Mouse (Mus musculus) heart, embryonic 12.5 days (tissue): ENCODE measurements around the gene Atp9a. TPM values are rescaled to one million over a fixed set of nuclear protein-coding genes. Genes with fewer than 3 reads are reported as not detected.
A peak's percentile ranks its signal among the peaks of the same experiment; 100 is the strongest.

ENCODE experiments used
- ATAC-seq: fragments of 200-750 bp; cut with Nextera tagmentation; 2 replicates; pipeline ENCODE4 v1.8.0; 2017; ENCODE audit warnings: moderate TSS enrichment, moderate library complexity; ENCODE audit not compliant: insufficient number of reproducible peaks, low FRiP score
- H3K27ac ChIP-seq: fragments of 300-500 bp; sonication (generic); 2 replicates; pipeline ENCODE4 v1.5.1; 2016; ENCODE audit warnings: mild to moderate bottlenecking, moderate library complexity; ENCODE audit not compliant: poor library complexity, severe bottlenecking
- H3K27me3 ChIP-seq: fragments of 300-500 bp; sonication (generic); replicated peaks from 2 replicates; pipeline ENCODE4 v1.6.1; 2016; ENCODE audit warnings: mild to moderate bottlenecking, moderate library complexity
- H3K36me3 ChIP-seq: fragments of 300-500 bp; sonication (generic); 2 replicates; pipeline ENCODE4 v1.6.1; 2016; ENCODE audit warnings: mild to moderate bottlenecking, moderate library complexity
- H3K4me1 ChIP-seq: fragments of 300-500 bp; sonication (generic); replicated peaks from 2 replicates; pipeline ENCODE4 v1.6.1; 2016; ENCODE audit warnings: mild to moderate bottlenecking
- H3K4me2 ChIP-seq: fragments of 300-500 bp; sonication (generic); 2 replicates; pipeline ENCODE4 v1.6.1; 2016; ENCODE audit warnings: mild to moderate bottlenecking, moderate library complexity
- H3K4me3 ChIP-seq: fragments of 300-500 bp; sonication (generic); 2 replicates; pipeline ENCODE4 v1.5.1; 2016; ENCODE audit warnings: mild to moderate bottlenecking
- H3K9ac ChIP-seq: fragments of 300-500 bp; sonication (generic); 2 replicates; pipeline ENCODE4 v1.6.1; 2016; ENCODE audit warnings: mild to moderate bottlenecking, moderate library complexity
- H3K9me3 ChIP-seq: fragments of 300-500 bp; sonication (generic); replicated peaks from 2 replicates; pipeline ENCODE4 v1.6.1; 2016; ENCODE audit warnings: mild to moderate bottlenecking, moderate library complexity
- WGBS: fragments of 180-500 bp; shearing (Covaris S2); methylation state at CpG from one replicate; pipeline ENCODE4 v1.1.7; 2016; 5-methylcytosine and 5-hydroxymethylcytosine counted together
- polyA plus RNA-seq: library from polyadenylated mRNA; unstranded; fragments of >200 nt; fragmentation: Nextera tagmentation; extraction: Ambion mirVana; gene quantifications from 2 replicates; pipeline ENCODE4 v1.2.1, GENCODE M21; 2016

The Atp9a gene
- polyA plus RNA-seq, 1 experiment from 2014 or later: 16.1 TPM

DNA sequence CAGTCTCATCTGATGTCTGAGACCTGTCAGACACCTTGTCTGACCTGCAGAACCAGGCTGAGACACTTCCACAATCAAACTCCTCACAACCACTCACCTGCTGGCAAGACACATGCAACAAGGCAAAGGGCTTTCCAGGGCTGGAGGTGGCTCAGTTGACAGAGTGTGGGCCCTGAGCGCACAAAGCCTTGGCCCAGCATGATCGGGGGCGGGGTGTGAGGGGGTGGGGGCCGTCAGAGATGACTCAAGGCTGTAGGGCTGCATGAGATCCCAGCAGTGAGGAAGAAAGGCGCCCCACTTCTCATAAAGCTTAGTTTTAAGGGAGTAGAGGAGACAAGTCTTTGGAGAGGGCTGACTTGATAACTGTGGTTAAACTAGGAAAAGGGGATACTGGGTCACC is 78.5 kb downstream of the Atp9a start:
- Histone ChIP-seq H3K4me3 (no peak overlapping the region), H3K27ac (no peak overlapping the region), H3K27me3 (peaks cover 30% of the 10 kb centered on the region; the same call in 1 of the 2 replicates), H3K9ac (no peak overlapping the region), H3K4me2 (no peak overlapping the region), H3K9me3 (no peaks in the 10 kb centered on the region), H3K4me1 (peaks cover 4% of the 10 kb centered on the region; the same call in 1 of the 2 replicates), H3K36me3 (peaks cover 10% of the 10 kb centered on the region; the same call in 1 of the 2 replicates)
- ATAC-seq: no peak
- 69% methylated on average over 5 of the region's 5 CpGs for WGBS

DNA sequence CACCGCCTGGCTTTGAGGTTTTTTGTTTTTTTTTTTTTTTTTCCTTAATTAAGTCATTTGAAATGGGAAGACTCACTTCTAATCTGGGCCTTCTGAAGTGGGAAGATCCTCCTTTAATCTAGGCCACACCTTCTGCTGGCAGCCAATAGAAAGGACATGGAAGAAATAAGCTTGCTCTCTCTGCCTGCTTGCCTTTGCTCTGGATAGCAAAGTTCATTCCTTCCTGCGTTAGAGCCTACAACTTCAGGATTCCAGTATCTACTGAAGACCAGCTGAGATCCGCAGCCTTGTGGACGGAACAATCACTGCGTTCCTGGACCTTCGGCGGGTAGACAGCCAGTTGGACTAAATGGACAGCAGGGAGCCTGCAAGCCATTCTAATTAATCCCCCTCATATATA is 79.0 kb downstream of the Atp9a start:
- Histone ChIP-seq H3K9ac (no peak overlapping the region), H3K36me3 (peaks cover 10% of the 10 kb centered on the region; the same call in 1 of the 2 replicates), H3K4me1 (peaks cover 6% of the 10 kb centered on the region; the same call in 1 of the 2 replicates), H3K4me3 (no peak overlapping the region), H3K27me3 (peaks cover 30% of the 10 kb centered on the region; the same call in 1 of the 2 replicates), H3K9me3 (no peaks in the 10 kb centered on the region), H3K27ac (no peak overlapping the region), H3K4me2 (no peak overlapping the region)
- no peak for ATAC-seq
- 83% methylated on average over 7 of the region's 7 CpGs for WGBS

DNA sequence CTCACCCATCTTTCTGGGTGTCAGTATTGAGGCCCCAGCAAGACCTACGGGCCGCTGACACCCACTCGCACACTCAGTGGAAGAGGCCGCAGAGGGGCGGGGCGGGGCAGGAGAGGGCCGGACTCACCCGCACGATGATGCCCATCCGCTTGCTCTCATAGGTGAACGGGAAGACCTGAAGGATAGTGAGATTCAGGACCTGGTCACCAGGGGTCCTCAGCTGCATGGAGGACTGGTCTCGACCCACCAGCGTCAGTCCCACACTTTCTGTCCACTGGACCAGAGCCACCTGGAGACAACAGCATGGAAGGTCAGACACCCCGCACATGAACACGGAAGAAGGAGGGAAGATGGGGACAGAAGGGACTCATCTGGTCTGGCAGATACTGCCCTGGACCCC is 80.4 kb downstream of the Atp9a start:
- Histone ChIP-seq H3K4me2 (no peak overlapping the region), H3K9me3 (no peaks in the 10 kb centered on the region), H3K27ac (no peak overlapping the region), H3K4me3 (no peak overlapping the region), H3K27me3 (peaks cover 30% of the 10 kb centered on the region; the same call in 1 of the 2 replicates), H3K4me1 (peaks cover 11% of the 10 kb centered on the region), H3K9ac (no peak overlapping the region), H3K36me3 (peaks cover 4% of the 10 kb centered on the region; the same call in 1 of the 2 replicates)
- ATAC-seq: no peak
- 62% methylated on average over 15 of the region's 15 CpGs for WGBS

- H3K4me2 ChIP-seq: no peak overlapping the region
- H3K4me3 ChIP-seq: no peak overlapping the region
- H3K27me3 ChIP-seq: peaks cover 30% of the 10 kb centered on the region; the same call in 1 of the 2 replicates
- peaks cover 4% of the 10 kb centered on the region; the same call in 1 of the 2 replicates for H3K36me3 ChIP-seq
- H3K9me3 ChIP-seq: no peaks in the 10 kb centered on the region
- H3K4me1 ChIP-seq: peaks cover 18% of the 10 kb centered on the region
- H3K9ac ChIP-seq: no peak overlapping the region
- no peak for ATAC-seq
- WGBS: 57% methylated on average over 5 of the region's 5 CpGs
- H3K27ac ChIP-seq: no peak overlapping the region
Observed at GRCm38 (mm10) chr2:168660344-168660743, 81.9 kb downstream of the Atp9a start.

DNA sequence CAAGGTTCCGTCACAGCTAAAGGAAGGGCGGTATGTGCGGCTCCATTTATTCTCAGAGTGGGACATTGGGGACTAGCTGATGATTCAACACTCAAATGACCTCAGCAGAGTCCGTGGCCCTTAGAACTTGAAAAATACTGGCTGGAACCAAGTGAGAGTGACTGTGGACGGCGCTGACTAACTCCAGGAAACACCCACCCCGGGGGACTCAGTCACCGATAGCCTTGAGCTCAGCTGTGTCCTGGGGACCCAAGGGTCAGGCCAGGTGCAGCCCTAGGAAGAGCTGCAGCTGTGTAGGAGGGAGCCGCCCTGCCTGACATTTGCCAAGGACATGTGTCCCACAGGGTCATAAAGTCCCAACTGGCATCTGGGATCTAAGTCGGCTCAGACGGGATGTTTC is 83.7 kb downstream of the Atp9a start:
- Histone ChIP-seq H3K36me3 (peaks cover 4% of the 10 kb centered on the region; the same call in 1 of the 2 replicates), H3K9me3 (no peaks in the 10 kb centered on the region), H3K4me3 (no peak overlapping the region), H3K4me2 (no peak overlapping the region), H3K27ac (no peak overlapping the region), H3K4me1 (peaks cover 34% of the 10 kb centered on the region), H3K27me3 (peaks cover 29% of the 10 kb centered on the region), H3K9ac (no peak overlapping the region)
- 72% methylated on average over 11 of the region's 11 CpGs for WGBS
- ATAC-seq: no peak

DNA sequence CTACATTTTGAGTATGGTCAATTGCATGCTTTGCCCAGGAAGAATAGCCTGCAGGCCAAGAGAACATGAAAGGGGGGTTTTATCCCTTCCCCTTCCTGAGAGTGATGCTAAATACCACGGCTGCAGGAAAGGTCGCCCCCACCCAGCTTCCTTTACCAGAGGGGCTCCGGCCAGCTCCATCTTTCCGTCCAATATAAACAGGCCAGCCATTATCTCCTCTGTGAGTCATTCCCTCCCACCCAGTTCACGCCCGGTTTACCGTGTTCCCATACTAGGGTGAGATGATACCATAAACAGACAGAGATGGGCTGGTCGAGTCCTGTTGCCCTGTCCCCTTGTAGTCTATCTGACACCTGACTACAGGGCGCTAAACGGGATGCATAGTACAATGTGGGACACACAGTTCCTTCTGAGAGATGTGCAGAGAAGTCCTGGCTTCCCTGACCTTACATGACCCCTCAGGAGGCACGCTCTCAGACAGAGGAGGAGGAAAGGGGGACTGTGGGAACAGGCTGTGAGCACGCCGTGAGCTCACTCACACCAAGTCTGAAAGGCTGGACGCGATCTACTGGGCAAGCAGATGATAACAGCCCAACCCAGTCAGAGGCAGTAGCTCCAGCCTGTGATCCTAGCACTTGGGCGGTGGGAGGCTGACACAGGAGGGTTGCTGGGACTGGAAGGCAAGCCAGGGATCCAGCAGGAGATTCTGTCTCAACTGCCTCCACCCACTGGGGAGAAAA is 85.5 kb downstream of the Atp9a start:
- no peak overlapping the region for H3K4me3 ChIP-seq
- WGBS: 36% methylated on average over 16 of the region's 16 CpGs
- peaks cover 30% of the 10 kb centered on the region for H3K27me3 ChIP-seq
- H3K9ac ChIP-seq: no peak overlapping the region
- peak overlapping the region; percentile 57; the same call in 1 of the 2 replicates for H3K27ac ChIP-seq
- H3K4me2 ChIP-seq: no peak overlapping the region
- H3K36me3 ChIP-seq: peaks cover 18% of the 10 kb centered on the region
- H3K9me3 ChIP-seq: no peaks in the 10 kb centered on the region
- H3K4me1 ChIP-seq: peaks cover 34% of the 10 kb centered on the region
- ATAC-seq: peak; percentile 80

DNA sequence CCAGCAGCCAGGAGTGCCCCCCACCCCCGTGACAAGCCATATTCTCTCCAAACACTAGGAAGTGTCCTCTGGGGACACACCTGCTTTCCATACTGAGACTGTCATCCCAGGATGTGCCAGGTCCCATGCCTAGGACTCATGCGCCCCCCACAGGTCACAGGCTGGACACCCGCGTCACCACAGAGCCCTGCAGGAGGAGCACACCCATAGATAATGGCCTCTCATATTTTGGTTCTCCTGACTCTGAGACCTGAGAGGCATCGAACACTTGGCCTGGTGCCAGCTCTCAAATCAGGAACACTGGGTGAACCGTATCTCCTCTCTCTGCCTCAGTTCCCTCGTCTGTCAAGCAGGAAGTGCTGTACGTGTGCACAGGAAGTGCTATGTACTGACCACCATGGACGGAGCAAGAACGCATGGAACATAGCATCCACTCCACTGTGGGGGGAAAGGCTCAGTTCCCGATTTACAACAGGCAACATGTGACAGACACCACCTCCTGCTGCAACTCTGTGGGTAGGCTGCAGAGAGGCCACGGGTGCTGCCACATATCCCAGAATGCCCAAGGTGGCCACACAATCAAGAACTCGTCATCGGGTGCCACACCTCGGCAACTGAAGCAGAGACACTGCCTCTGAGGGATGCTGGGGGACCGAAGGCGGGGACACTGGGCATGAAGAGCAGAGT is 87.1 kb downstream of the Atp9a start:
- no peak overlapping the region for H3K4me2 ChIP-seq
- peaks cover 21% of the 10 kb centered on the region for H3K36me3 ChIP-seq
- no peaks in the 10 kb centered on the region for H3K9me3 ChIP-seq
- no peak overlapping the region for H3K4me3 ChIP-seq
- no peak for ATAC-seq
- WGBS: 56% methylated on average over 17 of the region's 17 CpGs
- H3K27ac ChIP-seq: no peak overlapping the region
- peaks cover 32% of the 10 kb centered on the region for H3K27me3 ChIP-seq
- H3K4me1 ChIP-seq: peaks cover 34% of the 10 kb centered on the region
- no peak overlapping the region for H3K9ac ChIP-seq

DNA sequence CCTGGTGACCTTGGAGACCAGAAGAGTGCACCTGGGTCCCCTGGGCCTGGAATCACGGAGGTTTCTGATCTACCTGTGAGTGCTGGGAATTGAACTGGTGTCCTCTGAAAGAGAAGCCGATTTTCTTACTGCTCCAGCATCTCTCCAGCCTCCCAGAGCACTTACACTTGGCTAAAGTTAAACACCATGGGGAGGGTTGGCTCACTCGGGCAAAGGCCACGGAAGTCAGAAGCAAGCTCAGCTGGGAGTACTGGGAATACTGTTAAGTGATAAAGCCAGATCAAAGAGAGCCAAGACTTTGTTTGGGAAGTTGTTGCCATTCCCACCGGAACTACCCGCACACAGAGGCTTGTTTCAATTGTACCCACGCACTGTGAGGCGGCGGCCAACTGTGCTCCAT is 87.7 kb downstream of the Atp9a start:
- Histone ChIP-seq H3K36me3 (peaks cover 19% of the 10 kb centered on the region), H3K4me2 (no peak overlapping the region), H3K27me3 (peaks cover 31% of the 10 kb centered on the region), H3K4me1 (peaks cover 34% of the 10 kb centered on the region), H3K9ac (no peak overlapping the region), H3K9me3 (no peaks in the 10 kb centered on the region), H3K27ac (no peak overlapping the region), H3K4me3 (no peak overlapping the region)
- 51% methylated on average over 9 of the region's 9 CpGs for WGBS
- ATAC-seq: no peak

DNA sequence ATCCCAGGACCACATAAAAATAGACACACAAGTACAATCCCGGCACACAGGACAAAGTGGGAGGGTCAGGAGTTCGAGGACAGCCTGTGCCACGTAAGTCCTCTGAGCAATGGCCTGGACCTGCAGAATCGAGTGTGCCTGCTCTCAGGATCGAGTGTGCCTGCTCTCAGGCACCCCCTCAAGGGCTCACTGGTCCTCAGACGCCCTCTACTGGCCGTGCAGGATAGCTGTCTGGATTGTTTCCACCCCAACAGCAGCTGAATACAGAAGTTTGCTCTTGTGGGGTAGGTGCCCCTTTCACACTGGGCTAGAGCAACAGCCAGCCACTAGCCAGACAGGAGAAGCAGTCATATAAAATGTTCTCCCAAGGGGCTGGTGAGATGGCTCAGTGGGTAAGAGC is 90.5 kb downstream of the Atp9a start:
- no peak overlapping the region for H3K27ac ChIP-seq
- H3K9me3 ChIP-seq: no peaks in the 10 kb centered on the region
- peaks cover 36% of the 10 kb centered on the region for H3K36me3 ChIP-seq
- peaks cover 44% of the 10 kb centered on the region for H3K27me3 ChIP-seq
- 42% methylated on average over 7 of the region's 7 CpGs for WGBS
- ATAC-seq: no peak
- H3K4me1 ChIP-seq: peaks cover 32% of the 10 kb centered on the region
- no peak overlapping the region for H3K4me2 ChIP-seq
- H3K9ac ChIP-seq: no peak overlapping the region
- no peak overlapping the region for H3K4me3 ChIP-seq

DNA sequence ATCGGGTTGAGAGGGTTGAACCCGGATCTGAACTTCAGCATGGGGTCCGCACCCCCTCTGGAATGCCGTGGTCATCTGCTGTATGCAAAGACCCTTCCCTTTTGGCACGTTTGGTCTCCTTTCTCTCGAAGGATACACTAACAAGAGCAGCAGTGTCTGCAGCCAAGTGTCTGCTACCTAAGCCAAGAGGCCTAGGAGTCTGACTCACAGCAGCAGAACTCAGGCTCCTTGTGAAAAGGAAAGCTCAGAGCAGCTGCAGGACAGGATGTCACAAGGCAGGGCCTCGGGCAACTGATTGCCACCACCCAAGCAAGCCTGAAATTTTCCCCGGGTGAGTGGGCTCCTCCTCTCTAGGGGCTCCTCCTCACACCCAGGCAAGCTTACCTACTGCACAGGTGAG is 94.0 kb downstream of the Atp9a start:
- H3K27me3 ChIP-seq: peaks cover 57% of the 10 kb centered on the region
- WGBS: 56% methylated on average over 8 of the region's 8 CpGs
- H3K9me3 ChIP-seq: no peaks in the 10 kb centered on the region
- H3K9ac ChIP-seq: no peak overlapping the region
- peaks cover 40% of the 10 kb centered on the region for H3K36me3 ChIP-seq
- no peak for ATAC-seq
- no peak overlapping the region for H3K4me2 ChIP-seq
- no peak overlapping the region for H3K4me3 ChIP-seq
- H3K27ac ChIP-seq: no peak overlapping the region
- 0 out of 2 replicates have a peak, but pooled peaks cover 9% of the 10 kb centered on the region for H3K4me1 ChIP-seq

DNA sequence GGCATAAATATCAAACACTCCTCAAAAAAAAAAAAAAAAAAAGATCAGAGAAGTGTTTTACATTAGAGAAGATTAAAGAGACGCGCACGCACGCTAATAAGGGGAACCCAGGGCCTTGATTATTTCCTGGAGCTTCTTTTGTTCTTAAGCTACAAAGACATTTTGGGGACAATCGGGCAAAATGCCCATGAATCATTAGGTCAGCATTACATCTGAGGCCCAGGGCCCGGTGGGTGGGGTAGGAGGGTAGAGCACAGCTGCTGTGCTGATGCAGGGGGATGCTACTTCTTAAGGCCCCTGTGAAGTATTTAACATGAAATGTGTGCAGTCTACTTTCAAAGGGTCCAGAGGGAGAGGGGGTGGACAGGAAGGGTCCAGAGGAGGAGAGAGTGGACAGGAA is 97.4 kb downstream of the Atp9a start:
- H3K9me3 ChIP-seq: no peaks in the 10 kb centered on the region
- 0 out of 2 replicates have a peak, but pooled peaks cover 9% of the 10 kb centered on the region for H3K4me1 ChIP-seq
- no peak overlapping the region for H3K4me3 ChIP-seq
- H3K4me2 ChIP-seq: no peak overlapping the region
- H3K9ac ChIP-seq: no peak overlapping the region
- no peak for ATAC-seq
- 89% methylated on average over 6 of the region's 6 CpGs for WGBS
- peaks cover 75% of the 10 kb centered on the region for H3K27me3 ChIP-seq
- no peak overlapping the region for H3K27ac ChIP-seq
- peaks cover 46% of the 10 kb centered on the region for H3K36me3 ChIP-seq
